Mouse (Mus musculus) MEL (cell line): ENCODE data around the gene Tnfsf14.

Experiments
- CHD1 ChIP-seq: IDR thresholded peaks from 2 replicates; pipeline ENCODE4 v1.6.1; 2012; ENCODE audit warnings: low read depth, mild to moderate bottlenecking, inconsistent platforms, low read length, improper control_type of control experiment
- CTCF ChIP-seq, 3 experiments: IDR thresholded peaks in 2 of 3; conservative IDR thresholded peaks in 1 of 3; 2 replicates each; pipeline ENCODE4 v1.5.1; 2011 to 2012; ENCODE audit warnings: low read length in 3 of 3, low read depth in 2 of 3, mild to moderate bottlenecking in 2 of 3, improper control_type of control experiment in 1 of 3, inconsistent platforms in 1 of 3, mixed read lengths in 1 of 3, moderate library complexity in 1 of 3; ENCODE audit not compliant: control insufficient read depth in 1 of 3, insufficient read depth in 1 of 3, poor library complexity in 1 of 3, severe bottlenecking in 1 of 3
- E2F4 ChIP-seq: IDR thresholded peaks from 2 replicates; pipeline ENCODE4 v1.6.1; 2011; ENCODE audit warnings: low read depth, low read length, improper control_type of control experiment, borderline replicate concordance
- EP300 ChIP-seq, 2 experiments: IDR thresholded peaks; 2 replicates each; pipeline ENCODE4 v1.6.1; 2011; ENCODE audit warnings: improper control_type of control experiment in 2 of 2, low read length in 2 of 2, low read depth in 1 of 2, mild to moderate bottlenecking in 1 of 2
- HCFC1 ChIP-seq: IDR thresholded peaks from 2 replicates; pipeline ENCODE4 v1.6.1; 2012; ENCODE audit warnings: low read depth, mild to moderate bottlenecking, inconsistent platforms, low read length, improper control_type of control experiment, moderate library complexity
- MEF2A ChIP-seq: IDR thresholded peaks from 2 replicates; pipeline ENCODE4 v1.6.1; 2014; ENCODE audit warnings: low read depth, mild to moderate bottlenecking, inconsistent platforms, low read length, improper control_type of control experiment; ENCODE audit not compliant: poor library complexity, insufficient replicate concordance, severe bottlenecking; ENCODE audit errors: extremely low read depth
- NELFE ChIP-seq: IDR thresholded peaks from 2 replicates; pipeline ENCODE4 v1.6.1; 2011; ENCODE audit warnings: low read depth, low read length, improper control_type of control experiment
- POLR2A ChIP-seq, 2 experiments: IDR thresholded peaks; 2 replicates each; pipeline ENCODE4 v1.6.1; 2011 to 2012; ENCODE audit warnings: low read length in 2 of 2, mild to moderate bottlenecking in 2 of 2, control low read depth in 1 of 2, improper control_type of control experiment in 1 of 2, low read depth in 1 of 2, moderate library complexity in 1 of 2; ENCODE audit not compliant: control insufficient read depth in 1 of 2, insufficient read depth in 1 of 2, poor library complexity in 1 of 2
- POLR2AphosphoS5 ChIP-seq: IDR thresholded peaks from 2 replicates; pipeline ENCODE4 v1.6.1; 2012; ENCODE audit warnings: low read depth, borderline replicate concordance, mild to moderate bottlenecking, inconsistent platforms, low read length, moderate library complexity, mixed read lengths
- RAD21 ChIP-seq: IDR thresholded peaks from 2 replicates; pipeline ENCODE4 v1.6.1; 2011; ENCODE audit warnings: mild to moderate bottlenecking, low read depth, low read length, improper control_type of control experiment
- RCOR1 ChIP-seq: IDR thresholded peaks from 2 replicates; pipeline ENCODE4 v1.6.1; 2012; ENCODE audit warnings: low read depth, mild to moderate bottlenecking, inconsistent platforms, low read length, improper control_type of control experiment
- TCF12 ChIP-seq: IDR thresholded peaks from 2 replicates; pipeline ENCODE4 v1.6.1; 2014; ENCODE audit warnings: low read depth, mild to moderate bottlenecking, inconsistent platforms, low read length, improper control_type of control experiment, moderate library complexity
- ZC3H11A ChIP-seq: IDR thresholded peaks from 2 replicates; pipeline ENCODE4 v1.6.1; 2012; ENCODE audit warnings: low read depth, mild to moderate bottlenecking, inconsistent platforms, low read length, improper control_type of control experiment
- ZMIZ1 ChIP-seq: IDR thresholded peaks from 2 replicates; pipeline ENCODE4 v1.6.1; 2012; ENCODE audit warnings: low read depth, mild to moderate bottlenecking, inconsistent platforms, low read length, improper control_type of control experiment, moderate library complexity

DNA sequence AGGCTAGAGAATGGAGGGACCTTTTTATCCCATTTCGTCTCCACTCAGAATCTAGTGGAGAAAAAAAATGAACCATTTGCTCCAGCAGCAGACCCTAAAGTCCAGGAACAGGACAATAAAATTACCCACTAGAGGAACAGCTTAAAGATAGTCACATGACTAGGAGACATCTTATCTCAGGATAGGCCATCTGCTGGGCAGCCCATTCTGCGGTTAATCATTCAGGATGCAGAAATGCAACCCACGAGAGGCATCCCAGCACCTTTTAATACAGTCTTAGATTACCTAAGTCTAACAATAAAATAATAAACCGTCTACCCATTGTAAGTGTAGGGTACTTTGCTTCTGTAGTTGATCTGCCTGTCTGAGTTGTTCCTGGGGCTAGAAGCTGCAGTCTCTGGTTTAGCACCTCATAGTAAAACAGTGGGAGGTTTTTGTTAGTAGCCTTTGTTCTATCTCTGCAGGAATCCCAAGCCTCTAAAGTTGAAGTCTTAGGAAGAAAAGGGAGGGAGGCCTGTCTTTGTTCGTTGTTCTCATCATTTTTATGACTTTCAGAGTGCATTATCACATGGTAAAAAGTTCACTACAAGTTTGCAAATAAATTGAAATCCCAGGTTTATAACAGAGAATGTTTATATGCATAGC, 23.2 kb downstream of the Tnfsf14 start:
- TF ChIP-seq TCF12: peak; percentile 82
- no peak for TF ChIP-seq RAD21
- no peak for TF ChIP-seq CHD1
- TF ChIP-seq CTCF (IDR thresholded peaks at IDR 0.05 in 2 of 3, conservative IDR thresholded peaks at IDR 0.05 in 1 of 3; ENCODE audit: control insufficient read depth in 1 of 3, insufficient read depth in 1 of 3, low read depth in 2 of 3, low read length in 3 of 3, poor library complexity in 1 of 3, severe bottlenecking in 1 of 3): no peak
- TF ChIP-seq POLR2A (IDR thresholded peaks at IDR 0.05; ENCODE audit: control insufficient read depth in 1 of 2, insufficient read depth in 1 of 2, low read depth in 1 of 2, low read length in 2 of 2, poor library complexity in 1 of 2): no peak
- TF ChIP-seq E2F4: no peak
- no peak for TF ChIP-seq HCFC1
- no peak for TF ChIP-seq MEF2A
- TF ChIP-seq EP300 (IDR thresholded peaks at IDR 0.05; ENCODE audit: low read depth in 1 of 2, low read length in 2 of 2): peak; percentile 83 to 87
- TF ChIP-seq NELFE: no peak
- no peak for TF ChIP-seq ZMIZ1
- no peak for TF ChIP-seq POLR2AphosphoS5
- TF ChIP-seq ZC3H11A: no peak
- TF ChIP-seq RCOR1: 0 out of 2 replicates have a peak, but pooled peaks have one; percentile 43
